Mouse (Mus musculus) c-Kit-positive CD71-positive TER-119-positive erythroid progenitor cells, embryonic 14.5 days (primary cell): ENCODE measurements around the gene Fam83g.

Experiments
- DNase-seq: peaks from one replicate; pipeline ENCODE4 v3.0.0-alpha.2; 2013; ENCODE audit warnings: low spot score

Fam83g gene

GRCm38 (mm10) chr11:61715130-61715529 is 31.2 kb downstream of the Fam83g start:
- DNase-seq = no peak

GRCm38 (mm10) chr11:61717990-61718389 is 34.1 kb downstream of the Fam83g start:
- DNase-seq = no peak

- DNase-seq = no peak
Observed at GRCm38 (mm10) chr11:61719387-61719786, 35.5 kb downstream of the Fam83g start.

GRCm38 (mm10) chr11:61719826-61720225 is 35.9 kb downstream of the Fam83g start:
- no peak for DNase-seq

- DNase-seq = no peak
Observed at GRCm38 (mm10) chr11:61720636-61721035, 36.7 kb downstream of the Fam83g start, which contains the start of gene Slc5a10. TSS of gene Slc5a10 (minus strand) at chr11:61720826.

GRCm38 (mm10) chr11:61722077-61722476 is 38.2 kb downstream of the Fam83g start:
- DNase-seq = no peak

- DNase-seq = no peak
Observed at GRCm38 (mm10) chr11:61728037-61728436, 44.1 kb downstream of the Fam83g start.

- DNase-seq = no peak
Observed at GRCm38 (mm10) chr11:61732672-61733071, 48.8 kb downstream of the Fam83g start.

- DNase-seq = no peak
Observed at GRCm38 (mm10) chr11:61737290-61737689, 53.4 kb downstream of the Fam83g start.

GRCm38 (mm10) chr11:61740500-61740899 is 56.6 kb downstream of the Fam83g start:
- DNase-seq = no peak

GRCm38 (mm10) chr11:61743768-61744167 is 59.9 kb downstream of the Fam83g start:
- no peak for DNase-seq

- DNase-seq = no peak
Observed at GRCm38 (mm10) chr11:61744460-61744859, 60.6 kb downstream of the Fam83g start.

- DNase-seq = no peak
Observed at GRCm38 (mm10) chr11:61745781-61746180, 61.9 kb downstream of the Fam83g start.

- DNase-seq = no peak
Observed at GRCm38 (mm10) chr11:61747161-61747560, 63.3 kb downstream of the Fam83g start.

- DNase-seq = peak; percentile 29
Observed at GRCm38 (mm10) chr11:61751612-61752011, 67.7 kb downstream of the Fam83g start.

- DNase-seq = peak; percentile 46
Observed at GRCm38 (mm10) chr11:61757151-61757550, 73.3 kb downstream of the Fam83g start.
